Mouse (Mus musculus) ES-E14 (cell line): ENCODE results near the gene Gcc2. TPM values are rescaled to one million over a fixed set of nuclear protein-coding genes. Genes with fewer than 3 reads are reported as not detected.
"Not testable (repeated sequence)": the region's sequence is repeated elsewhere in the genome, so short reads cannot be mapped to it uniquely, and the experiment has no call there.

ENCODE experiments used
- DNase-seq: peaks from one replicate; pipeline ENCODE4 v3.0.0-alpha.2; 2013; ENCODE audit warnings: low read depth, low spot score
- H3K27ac ChIP-seq: 2 replicates; pipeline ENCODE4 v1.5.1; 2012; ENCODE audit warnings: low read depth, mild to moderate bottlenecking, low read length, moderate library complexity, mixed read lengths; ENCODE audit not compliant: poor library complexity, insufficient read depth, severe bottlenecking
- H3K36me3 ChIP-seq: 2 replicates; pipeline ENCODE4 v1.6.1; 2012; ENCODE audit warnings: mild to moderate bottlenecking, low read length, moderate library complexity, mixed read lengths; ENCODE audit not compliant: control insufficient read depth, poor library complexity, insufficient read depth, severe bottlenecking
- H3K4me1 ChIP-seq, 2 experiments: fragments of 150-350 bp in 1 of 2; sonication (generic) in 1 of 2; 2 replicates each; pipeline ENCODE4 v1.6.1; 2012; ENCODE audit warnings: low read length in 2 of 2, mild to moderate bottlenecking in 1 of 2, mixed read lengths in 1 of 2; ENCODE audit not compliant: control insufficient read depth in 2 of 2, insufficient read depth in 2 of 2, poor library complexity in 1 of 2
- H3K4me3 ChIP-seq, 2 experiments: fragments of 150-350 bp in 1 of 2; sonication (generic) in 1 of 2; 2 replicates each; pipeline ENCODE4 v1.5.1; 2012; ENCODE audit warnings: low read length in 2 of 2, low read depth in 1 of 2, mild to moderate bottlenecking in 1 of 2, mixed read lengths in 1 of 2; ENCODE audit not compliant: insufficient read depth in 1 of 2, poor library complexity in 1 of 2, severe bottlenecking in 1 of 2
- H3K9ac ChIP-seq: 2 replicates; pipeline ENCODE4 v1.6.1; 2012; ENCODE audit warnings: low read depth, mild to moderate bottlenecking, low read length, mixed read lengths; ENCODE audit not compliant: poor library complexity, insufficient read depth, severe bottlenecking
- H3K9me3 ChIP-seq: fragments of 150-350 bp; sonication (generic); 2 replicates; pipeline ENCODE4 v1.6.1; 2012; ENCODE audit warnings: low read depth, mild to moderate bottlenecking, low read length; ENCODE audit not compliant: control insufficient read depth, insufficient read depth
- CHD2 ChIP-seq: IDR thresholded peaks from 2 replicates; pipeline ENCODE4 v1.6.1; 2014; ENCODE audit warnings: mild to moderate bottlenecking, low read depth, low read length, inconsistent platforms
- HCFC1 ChIP-seq: IDR thresholded peaks from 2 replicates; pipeline ENCODE4 v1.6.1; 2012; ENCODE audit warnings: low read length, inconsistent platforms, borderline replicate concordance; ENCODE audit not compliant: insufficient read depth
- MAFK ChIP-seq: IDR thresholded peaks from 2 replicates; pipeline ENCODE4 v1.6.1; 2014; ENCODE audit warnings: mild to moderate bottlenecking, low read depth, low read length, inconsistent platforms; ENCODE audit not compliant: insufficient read depth
- ZC3H11A ChIP-seq: IDR thresholded peaks from 2 replicates; pipeline ENCODE4 v1.6.1; 2012; ENCODE audit warnings: low read depth, mild to moderate bottlenecking, inconsistent platforms, low read length, borderline replicate concordance
- ZNF384 ChIP-seq: IDR thresholded peaks from 2 replicates; pipeline ENCODE4 v1.6.1; 2012; ENCODE audit warnings: low read depth, low read length, inconsistent platforms
- in situ Hi-C, 2 experiments: fragments of 600-800 bp; cut with MboI; formaldehyde crosslinking; loops; one replicate each; pipeline ENCODE4 v1.15.1; 2025; ENCODE audit warnings: low sequenced_read_pairs in 2 of 2, inconsistent platforms in 1 of 2; ENCODE audit not compliant: unreplicated experiment in 2 of 2
- total RNA-seq: library from RNA; depleted of rRNA; stranded (reverse); fragments of 300-350 nt; gene quantifications from 2 replicates; pipeline ENCODE4 v1.2.3, GENCODE M21; 2012

Gene Gcc2
- total RNA-seq, 1 experiment = 19.6 TPM

GRCm38 (mm10) chr10:58320881-58321280 is 65.6 kb downstream of the Gcc2 start:
- H3K9ac ChIP-seq = no peak overlapping the region
- in situ Hi-C loops = no loop called here
- DNase-seq = no peak
- TF ChIP-seq HCFC1 (no peak), ZNF384 (no peak), CHD2 (no peak), MAFK (no peak)
- no peak overlapping the region for H3K4me3 ChIP-seq
- H3K36me3 ChIP-seq = no peaks in the 10 kb centered on the region
- peaks cover 0 to 5% of the 10 kb centered on the region in 2 experiments; a peak in 1 of 4 replicates for H3K4me1 ChIP-seq
- H3K27ac ChIP-seq = no peak overlapping the region
- H3K9me3 ChIP-seq = no peaks in the 10 kb centered on the region

- Histone ChIP-seq H3K36me3 (no peaks in the 10 kb centered on the region), H3K9me3 (no peaks in the 10 kb centered on the region), H3K9ac (peak overlapping the region; percentile 82), H3K27ac (peak overlapping the region; percentile 79), H3K4me1 (peaks cover 10 to 12% of the 10 kb centered on the region in 2 experiments), H3K4me3 (peak overlapping the region; percentile 60 to 78)
- DNase-seq = no peak
- in situ Hi-C loops = no loop called here
- TF ChIP-seq ZNF384 (no peak), ZC3H11A (no peak), CHD2 (no peak), HCFC1 (no peak), MAFK (no peak)
Observed at GRCm38 (mm10) chr10:58322361-58323027, 67.2 kb downstream of the Gcc2 start.

- H3K4me1 ChIP-seq = peaks cover 10 to 13% of the 10 kb centered on the region in 2 experiments
- H3K9ac ChIP-seq = peak within 1 kb of the TSS; percentile 95
- TF ChIP-seq CHD2 (no peak), HCFC1 (peak; percentile 21; the same call in 1 of the 2 replicates), MAFK (no peak)
- peak; percentile 99 for DNase-seq
- H3K36me3 ChIP-seq = no peaks in the 10 kb centered on the region
- H3K9me3 ChIP-seq = no peaks in the 10 kb centered on the region
- in situ Hi-C loops = no loop called here
- H3K4me3 ChIP-seq = peak within 1 kb of the TSS; percentile 88 to 95
- peak within 1 kb of the TSS; percentile 79 for H3K27ac ChIP-seq
Observed at GRCm38 (mm10) chr10:58323028-58323991, 68.0 kb downstream of the Gcc2 start, which contains the start of gene Lims1. Gene Lims1 (plus strand): TSS chr10:58323466.

DNA sequence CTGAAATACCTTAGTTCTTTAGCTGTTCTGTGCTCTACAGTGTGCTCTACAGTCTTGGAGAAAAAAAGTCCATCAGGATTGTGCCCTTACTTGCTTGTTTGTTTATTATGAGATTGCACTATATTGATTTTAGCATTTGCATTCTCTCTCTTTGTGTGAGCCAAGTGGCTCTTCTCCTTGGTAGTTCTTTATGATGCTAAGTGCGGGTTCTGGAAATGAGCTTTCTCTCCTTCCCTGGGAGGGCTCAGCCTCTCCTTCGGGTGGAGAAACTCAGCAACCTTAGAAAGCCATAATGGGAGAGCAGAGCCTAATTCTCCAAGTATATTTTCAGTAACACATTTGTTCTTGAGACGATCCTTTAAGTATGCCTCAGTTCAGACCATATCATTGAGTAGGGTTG is 71.0 kb downstream of the Gcc2 start:
- Histone ChIP-seq H3K9me3 (no peaks in the 10 kb centered on the region), H3K4me1 (peaks cover 12 to 13% of the 10 kb centered on the region in 2 experiments), H3K36me3 (no peaks in the 10 kb centered on the region), H3K9ac (no peak overlapping the region), H3K27ac (no peak overlapping the region), H3K4me3 (peak overlapping the region in 1 of 2 experiments; percentile 18; a peak in 1 of 4 replicates)
- DNase-seq = no peak
- no peak for TF ChIP-seq MAFK
- in situ Hi-C loops = no loop called here

DNA sequence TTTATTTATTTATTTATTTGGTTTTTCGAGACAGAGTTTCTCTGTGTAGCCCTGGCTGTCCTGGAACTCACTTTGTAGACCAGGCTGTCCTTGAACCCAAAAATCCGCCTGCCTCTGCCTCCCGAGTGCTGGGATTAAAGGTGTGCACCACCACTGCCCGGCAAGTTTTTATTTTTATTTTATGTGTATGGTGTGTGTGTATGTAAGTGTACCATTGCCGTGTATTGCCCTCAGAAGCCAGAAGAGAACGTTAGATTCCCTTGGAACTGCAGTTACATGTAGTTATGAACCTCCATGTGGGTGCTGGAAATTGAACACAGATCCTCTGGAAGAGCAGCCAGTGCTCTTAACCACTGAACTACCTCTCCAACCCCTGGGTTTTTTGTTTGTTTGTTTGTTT is 72.5 kb downstream of the Gcc2 start:
- H3K9ac ChIP-seq, DNase-seq, H3K36me3 ChIP-seq, in situ Hi-C loops, H3K9me3 ChIP-seq, H3K4me3 ChIP-seq, H3K27ac ChIP-seq: not testable (repeated sequence)
- peaks cover 12 to 13% of the 10 kb centered on the region in 2 experiments for H3K4me1 ChIP-seq
